Mouse (Mus musculus) T-cell, adult 2 months (primary cell): ENCODE results near the gene Garem2.

ENCODE experiments used
- DNase-seq: peaks from one replicate; pipeline ENCODE4 v3.0.0; 2022; ENCODE audit warnings: low spot score

The Garem2 gene

DNA sequence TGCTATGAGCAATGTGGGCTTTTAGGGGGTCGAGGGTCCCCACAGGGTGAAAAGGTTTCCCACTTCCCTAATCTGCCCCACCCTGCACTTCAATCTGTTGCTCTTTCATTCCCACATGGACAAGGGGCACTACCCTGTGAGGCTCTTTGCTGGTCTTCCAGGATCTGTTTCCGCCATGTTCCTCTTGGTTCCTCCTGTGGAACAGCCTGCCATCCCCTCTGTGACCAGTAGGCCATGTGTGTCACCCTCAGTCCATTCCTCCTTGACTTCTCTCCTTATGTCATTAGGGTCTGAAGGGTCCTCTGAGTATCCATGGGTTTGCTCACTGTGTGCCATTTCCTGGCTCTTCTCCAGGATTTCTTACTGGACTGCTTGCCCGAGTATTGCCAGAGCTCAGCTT lies 6.8 kb downstream of the Garem2 start:
- no peak for DNase-seq

DNA sequence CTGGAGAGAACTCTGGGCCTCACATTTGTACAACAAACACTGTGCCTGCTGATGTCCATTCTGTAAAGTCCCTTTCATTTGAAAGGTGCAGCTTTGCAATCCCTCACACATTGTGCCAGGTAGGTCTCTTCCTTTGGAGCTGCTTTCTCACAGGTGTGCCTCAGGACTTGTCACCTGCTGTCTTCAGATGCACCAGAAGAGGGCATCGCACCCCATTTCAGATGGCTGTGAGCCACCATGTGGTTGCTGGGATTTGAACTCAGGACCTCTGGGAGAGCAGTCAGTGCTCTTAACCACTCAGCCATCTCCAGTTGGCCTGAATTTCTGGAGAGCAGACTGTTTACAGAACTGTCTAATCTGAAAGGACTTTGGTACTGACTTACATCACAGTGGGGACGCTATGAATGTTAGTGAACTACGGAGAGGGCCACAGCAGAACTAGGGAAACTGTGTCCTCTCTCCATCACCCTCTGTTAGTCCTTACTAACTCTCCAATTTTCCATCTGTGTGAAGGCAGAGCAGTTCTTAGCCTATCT lies 7.6 kb downstream of the Garem2 start:
- DNase-seq, result no peak

DNA sequence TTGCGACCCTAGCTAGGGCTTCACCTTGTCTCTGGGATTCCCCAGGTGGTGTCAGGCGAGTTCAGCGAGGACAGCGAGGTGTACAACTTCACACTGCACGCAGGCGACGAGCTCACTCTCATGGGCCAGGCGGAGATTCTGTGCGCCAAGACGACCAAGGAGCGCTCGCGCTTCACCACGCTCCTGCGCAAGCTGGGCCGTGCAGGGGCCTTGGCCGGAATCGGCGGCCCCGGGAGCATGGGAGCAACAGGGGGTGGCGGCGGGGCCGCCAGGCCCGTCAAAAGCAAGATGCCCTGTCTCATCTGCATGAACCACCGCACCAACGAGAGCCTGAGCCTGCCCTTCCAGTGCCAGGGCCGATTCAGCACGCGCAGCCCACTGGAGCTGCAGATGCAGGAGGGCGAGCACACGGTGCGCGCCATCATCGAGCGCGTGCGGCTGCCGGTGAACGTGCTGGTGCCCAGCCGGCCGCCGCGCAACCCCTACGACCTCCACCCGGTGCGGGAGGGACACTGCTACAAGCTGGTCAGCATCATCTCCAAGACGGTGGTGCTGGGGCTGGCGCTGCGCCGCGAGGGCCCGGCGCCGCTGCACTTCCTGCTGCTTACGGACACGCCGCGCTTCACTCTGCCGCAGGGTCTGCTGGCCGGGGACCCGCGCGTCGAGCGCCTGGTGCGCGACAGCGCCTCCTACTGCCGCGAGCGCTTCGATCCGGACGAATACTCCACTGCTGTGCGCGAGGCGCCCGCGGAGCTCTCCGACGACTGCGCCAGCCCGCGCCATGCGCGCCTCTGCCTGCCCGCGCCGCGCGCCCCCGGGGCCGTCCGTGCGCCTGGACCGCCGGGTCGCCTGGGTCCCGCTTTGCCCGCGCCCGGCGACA lies 9.2 kb downstream of the Garem2 start:
- peak; percentile 38 for DNase-seq

DNA sequence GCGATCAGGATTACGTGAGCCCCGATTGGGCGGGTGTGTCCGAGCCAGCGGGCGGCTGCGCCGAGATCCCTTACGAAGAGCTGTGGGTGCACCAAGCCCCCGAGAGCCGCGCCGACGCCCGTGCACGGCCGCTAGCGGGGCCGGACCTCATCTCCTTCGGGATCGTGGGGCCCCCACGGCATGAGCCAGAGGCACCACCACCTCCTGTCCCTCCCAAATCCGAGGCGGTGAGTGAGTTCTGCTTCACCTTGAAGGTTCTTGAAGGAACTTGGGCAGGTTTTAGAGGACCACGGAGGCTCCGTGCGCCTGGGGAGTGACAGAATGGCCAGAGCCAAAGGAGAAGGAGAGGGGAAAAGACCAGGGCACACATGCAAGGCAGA lies 9.8 kb downstream of the Garem2 start:
- no peak for DNase-seq

DNA sequence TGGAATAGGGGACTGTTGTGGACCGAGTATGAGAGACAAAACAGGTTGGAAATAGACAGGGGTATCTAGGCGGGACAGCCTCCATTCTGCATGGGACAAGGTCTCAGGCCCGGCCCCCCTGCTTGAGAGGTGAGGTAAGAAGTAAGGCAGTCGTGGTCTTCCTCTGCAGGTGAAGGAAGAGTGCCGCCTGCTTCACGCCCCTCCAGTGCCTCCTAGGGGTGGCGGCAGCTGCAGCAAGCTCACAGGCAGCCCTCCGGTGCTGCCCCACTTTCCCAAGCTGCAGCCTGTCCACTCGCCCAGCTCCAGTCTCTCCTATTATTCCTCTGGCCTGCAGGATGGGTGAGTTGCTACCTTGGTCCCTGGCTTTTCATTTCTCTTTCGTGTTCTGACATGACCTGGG lies 10.8 kb downstream of the Garem2 start:
- no peak for DNase-seq

DNA sequence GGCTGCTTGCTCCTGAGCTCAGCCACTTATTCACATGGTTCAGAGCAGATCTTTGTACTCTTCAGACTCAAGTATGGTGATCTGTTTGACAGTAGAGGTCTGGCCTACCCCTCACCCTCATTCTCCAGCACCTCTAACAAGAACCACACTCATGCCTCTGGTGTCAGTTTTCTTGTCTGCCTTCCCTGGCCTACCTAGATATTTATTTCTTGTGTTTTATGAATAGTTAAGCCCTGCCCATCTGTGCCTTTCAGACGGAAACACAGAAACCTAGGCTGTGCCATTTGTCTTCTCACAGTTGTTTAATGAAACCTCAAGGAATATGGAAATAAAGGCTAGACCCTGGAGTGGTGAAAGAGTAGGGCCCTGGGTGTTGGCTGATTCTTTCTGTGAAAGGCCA lies 13.1 kb downstream of the Garem2 start:
- DNase-seq, result no peak

DNA sequence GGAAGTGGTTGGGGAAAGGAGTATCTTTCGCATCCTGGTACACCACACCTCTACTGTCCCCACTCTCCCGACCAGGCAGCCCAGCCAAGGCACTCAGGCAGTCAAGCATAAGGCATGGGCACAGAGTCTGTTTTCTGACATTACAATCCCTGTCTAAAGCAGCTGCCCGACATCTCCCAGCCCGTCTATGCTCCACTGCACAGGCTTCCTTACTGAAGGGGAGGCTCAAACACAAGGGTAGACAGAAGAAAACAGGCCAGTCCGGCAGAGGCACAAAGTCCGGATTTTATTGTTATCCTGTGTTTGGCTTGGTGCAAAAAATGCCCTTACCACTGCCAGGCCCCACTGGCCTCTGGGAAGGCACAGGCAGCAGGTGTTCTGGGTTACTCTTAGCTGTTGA lies 14.2 kb downstream of the Garem2 start:
- DNase-seq, result no peak

DNA sequence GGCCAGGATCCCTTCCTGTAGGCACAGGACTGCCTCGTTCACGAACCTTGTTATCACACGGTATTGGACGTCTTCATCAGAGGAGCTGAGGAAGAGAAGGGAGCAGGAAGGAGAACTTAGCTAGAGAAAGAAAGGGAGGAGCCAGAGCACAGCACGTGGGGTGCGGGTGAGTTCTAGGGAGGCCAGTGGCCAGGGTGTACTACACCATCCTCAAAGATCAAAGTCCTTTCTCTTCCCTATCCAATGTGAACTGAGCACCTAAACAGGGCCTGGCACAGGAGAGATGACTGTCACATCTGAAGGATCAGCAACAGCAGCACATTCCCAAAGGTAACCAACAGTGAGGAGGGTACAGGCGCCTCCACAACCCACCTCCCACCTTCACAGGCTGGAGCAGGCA lies 15.1 kb downstream of the Garem2 start:
- no peak for DNase-seq

DNA sequence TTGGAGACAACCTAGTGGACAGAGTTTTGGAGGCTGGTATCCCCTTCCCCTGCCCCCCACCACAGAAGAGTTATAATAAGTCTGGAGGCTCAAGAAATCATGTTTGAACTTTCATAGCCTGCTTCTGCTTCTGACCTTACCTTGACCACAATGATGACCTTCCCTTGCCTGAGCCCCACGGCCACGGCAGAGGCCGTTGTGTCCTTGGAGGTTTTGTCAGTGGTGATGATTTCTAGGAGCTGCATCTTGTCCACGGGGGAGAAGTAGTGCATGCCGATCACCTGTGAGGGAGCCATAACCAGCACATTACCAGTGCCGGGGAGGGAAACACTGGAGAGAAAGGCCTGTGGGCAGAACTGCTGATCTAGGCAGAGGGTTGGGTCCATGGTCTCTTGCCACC lies 17.5 kb downstream of the Garem2 start:
- DNase-seq, result no peak

DNA sequence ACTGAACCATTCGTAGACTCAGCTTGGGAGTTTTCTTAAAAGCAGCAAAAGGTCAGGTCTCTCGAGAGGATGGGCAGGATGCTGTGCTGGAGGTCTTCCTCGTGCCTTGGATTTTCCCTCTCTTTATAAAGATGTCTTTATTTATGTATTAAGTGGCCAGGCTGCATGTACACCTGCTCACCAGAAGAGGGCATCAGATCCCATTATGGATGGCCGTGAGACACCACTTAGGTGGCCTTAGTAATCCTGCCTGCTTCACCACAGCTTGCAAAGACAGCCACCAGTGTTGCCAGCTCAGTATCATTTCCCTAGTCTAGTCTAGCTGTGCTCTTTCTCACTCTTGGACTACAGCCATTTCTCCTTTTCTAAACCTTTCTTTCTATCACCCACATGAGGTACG lies 20.6 kb downstream of the Garem2 start:
- DNase-seq, result peak; percentile 15

DNA sequence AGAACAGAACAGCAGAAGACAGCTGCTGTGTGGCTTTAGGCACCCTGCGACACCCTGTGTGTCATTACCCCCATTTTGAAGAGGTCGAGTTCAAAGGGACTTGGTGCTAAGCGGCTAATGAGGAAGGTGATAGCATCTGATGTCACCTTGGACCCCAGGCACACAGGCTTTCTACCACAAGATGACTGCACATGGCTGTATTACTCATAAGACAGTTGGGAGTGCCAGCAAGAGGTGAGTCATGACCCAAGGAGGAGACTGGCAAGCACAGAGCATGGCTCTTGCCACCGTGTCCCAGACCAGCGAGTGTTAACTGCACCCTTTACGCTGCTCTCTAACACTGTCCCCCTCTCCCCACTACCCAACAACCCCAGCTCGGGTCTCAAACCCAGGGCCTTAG lies 21.8 kb downstream of the Garem2 start:
- DNase-seq, result no peak

DNA sequence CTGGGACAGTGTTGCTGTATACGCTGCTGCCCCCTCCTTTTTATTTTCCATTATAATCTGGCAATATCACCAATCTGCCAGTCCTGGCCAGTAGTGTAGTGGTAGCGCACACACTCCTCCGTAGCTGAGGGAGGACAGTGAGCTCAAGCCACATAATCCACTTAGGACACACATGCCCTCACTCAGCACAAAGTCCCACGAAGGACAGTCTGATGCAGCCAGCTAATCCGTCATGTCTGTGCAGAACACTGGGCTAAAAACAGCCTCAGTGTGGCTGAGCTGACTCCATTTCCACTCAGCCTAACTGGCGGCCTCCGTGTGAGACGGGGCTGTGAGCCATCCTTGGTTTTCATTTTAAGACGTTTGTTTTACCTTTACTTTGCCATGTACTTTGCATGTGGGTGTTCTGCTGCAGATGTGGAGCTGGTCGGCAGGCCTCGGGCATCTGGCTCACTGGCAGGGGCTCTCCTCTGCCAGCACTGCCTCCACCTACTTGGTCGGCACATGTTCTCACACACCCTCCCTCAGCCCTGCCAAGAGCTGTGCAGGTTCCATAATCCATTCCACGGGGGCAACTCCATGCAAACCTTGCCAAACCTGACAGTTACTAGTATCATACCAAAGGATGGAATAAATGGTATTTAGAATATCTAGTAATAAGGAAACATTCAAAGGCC lies 23.1 kb downstream of the Garem2 start:
- DNase-seq, result no peak

DNA sequence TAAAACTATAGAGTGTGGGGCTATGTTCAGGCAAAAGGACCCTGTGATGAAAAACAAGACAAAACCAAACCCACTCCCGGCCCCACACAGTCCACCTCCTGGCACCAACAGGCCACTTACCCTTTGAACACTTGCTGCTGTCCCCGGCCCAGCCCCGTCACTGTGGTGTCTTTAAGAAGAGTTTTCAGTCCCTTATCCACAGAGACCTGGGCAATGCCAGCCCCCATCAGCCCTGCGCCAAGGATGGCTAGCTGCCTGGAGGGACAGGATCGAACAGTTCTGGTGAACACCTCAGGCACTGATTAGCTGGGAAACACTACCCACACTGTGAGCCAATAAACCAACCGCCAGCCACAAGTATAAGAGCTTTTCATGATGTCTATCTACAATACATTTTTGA lies 23.7 kb downstream of the Garem2 start:
- DNase-seq, result no peak

DNA sequence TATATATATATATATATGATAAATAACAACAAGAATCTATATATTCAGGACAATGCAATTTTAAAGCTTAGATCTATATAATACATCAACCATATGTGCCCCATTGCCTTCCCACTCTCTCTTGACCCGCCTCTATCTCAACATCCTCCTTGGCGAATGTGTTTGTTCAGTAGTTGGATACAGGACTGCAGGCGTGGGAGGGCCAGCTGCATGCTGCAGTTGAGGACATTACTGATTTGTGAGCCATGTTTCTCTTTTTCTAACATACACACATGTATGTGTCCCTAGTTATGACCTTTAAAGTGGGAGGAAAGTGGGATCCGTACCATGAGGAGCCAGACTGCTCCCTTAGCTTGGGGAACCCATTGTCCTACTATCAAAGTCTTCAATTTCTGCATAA lies 26.3 kb downstream of the Garem2 start:
- DNase-seq, result no peak

DNA sequence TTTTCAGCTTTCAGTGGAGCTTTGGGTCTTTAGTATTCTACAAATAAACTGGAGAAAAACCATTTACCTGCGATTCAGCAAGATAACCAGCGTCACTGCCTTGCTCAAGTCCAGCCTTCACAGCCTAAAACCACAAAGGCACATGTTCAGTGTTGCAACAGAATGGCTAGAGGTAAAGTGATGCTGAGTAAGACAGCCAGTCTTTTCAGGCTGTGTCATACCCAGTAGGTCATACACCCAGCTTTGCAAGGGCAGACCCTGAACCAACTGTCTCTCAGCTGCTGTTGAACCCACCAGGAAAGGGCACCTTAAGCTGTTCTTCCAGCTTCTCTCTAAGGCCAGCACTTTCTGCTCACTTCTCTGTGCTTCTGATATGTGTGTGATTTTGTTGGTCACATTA lies 27.2 kb downstream of the Garem2 start:
- no peak for DNase-seq

DNA sequence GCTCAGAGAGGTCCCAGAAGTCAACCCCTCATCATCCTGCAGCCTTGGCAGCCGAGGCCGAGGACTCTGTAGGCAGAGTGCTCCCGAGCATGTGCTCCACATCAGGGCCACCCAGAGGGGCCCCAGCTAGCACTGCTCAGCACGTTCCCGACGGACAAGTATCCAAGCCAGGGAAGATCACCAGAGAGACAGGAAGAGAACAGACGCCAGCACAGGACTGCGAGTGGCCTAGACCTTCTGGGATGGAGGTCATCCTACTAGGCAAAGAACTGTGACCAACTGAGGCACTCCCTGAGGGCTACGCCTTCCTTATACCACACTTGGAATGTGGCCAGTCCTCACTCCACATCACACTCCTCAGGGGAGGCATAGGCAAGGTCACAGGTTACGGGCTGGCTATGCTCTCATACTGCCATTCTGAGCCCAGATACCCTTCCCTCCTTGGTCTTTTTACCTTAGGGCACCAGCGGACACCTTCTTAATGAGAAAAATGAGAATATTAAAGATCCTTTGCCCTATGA lies 30.8 kb downstream of the Garem2 start:
- no peak for DNase-seq

DNA sequence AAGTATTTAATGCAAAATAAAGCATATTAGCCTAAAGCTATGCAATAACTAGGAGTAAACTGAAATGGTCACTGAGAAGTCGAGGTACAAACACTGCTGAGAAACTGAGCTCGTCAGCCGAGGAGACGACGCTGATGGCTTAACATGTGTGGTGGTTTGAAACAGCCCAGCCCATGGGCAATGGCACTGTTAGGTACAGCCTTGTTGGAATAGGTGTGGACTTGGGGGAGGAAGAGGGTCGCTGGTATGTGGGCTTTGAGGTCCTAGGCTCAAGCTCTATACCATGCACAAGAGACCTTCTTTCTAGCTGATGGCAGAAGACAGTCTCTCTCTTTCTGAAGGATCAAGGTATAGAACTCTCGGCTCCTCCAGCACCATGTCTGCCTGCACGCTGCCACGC lies 32.3 kb downstream of the Garem2 start:
- DNase-seq, result no peak

DNA sequence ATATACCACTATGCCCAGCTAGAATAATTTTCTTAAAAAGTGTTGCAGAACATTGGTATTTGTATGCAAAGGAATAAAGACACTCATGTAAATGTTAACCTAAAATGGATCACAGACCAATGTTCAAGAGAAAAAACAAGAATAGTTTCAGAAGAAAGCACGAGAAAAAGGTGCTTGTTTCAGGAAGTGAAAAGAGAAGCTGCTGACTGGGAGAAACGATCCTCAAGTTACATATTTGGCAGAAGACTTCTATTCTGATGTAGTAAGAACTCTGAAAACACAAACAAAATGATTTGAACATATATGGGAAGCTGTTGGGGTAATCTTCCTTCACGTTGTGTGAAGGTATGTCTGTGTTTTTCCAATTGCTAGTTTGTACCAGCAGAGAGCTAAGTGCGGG lies 33.2 kb downstream of the Garem2 start:
- no peak for DNase-seq

DNA sequence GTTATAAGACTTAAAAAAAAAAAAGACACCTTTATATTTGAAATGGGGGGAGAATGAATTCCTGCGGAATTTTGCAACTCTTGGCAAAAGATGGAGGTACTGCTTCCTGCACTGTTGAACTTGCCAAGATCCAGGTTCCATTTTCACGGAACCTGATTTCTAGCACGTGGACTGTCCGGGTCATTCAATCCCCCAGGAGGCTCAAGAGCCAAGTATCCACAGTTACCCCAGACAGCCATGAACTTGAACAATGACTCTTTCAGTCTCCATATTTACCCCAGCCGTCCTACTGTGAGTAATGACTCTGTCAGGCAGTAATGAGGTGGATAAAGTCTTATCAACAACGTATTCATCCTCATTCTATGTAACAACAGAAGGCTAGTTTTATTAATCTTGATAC lies 41.6 kb downstream of the Garem2 start:
- DNase-seq, result no peak

DNA sequence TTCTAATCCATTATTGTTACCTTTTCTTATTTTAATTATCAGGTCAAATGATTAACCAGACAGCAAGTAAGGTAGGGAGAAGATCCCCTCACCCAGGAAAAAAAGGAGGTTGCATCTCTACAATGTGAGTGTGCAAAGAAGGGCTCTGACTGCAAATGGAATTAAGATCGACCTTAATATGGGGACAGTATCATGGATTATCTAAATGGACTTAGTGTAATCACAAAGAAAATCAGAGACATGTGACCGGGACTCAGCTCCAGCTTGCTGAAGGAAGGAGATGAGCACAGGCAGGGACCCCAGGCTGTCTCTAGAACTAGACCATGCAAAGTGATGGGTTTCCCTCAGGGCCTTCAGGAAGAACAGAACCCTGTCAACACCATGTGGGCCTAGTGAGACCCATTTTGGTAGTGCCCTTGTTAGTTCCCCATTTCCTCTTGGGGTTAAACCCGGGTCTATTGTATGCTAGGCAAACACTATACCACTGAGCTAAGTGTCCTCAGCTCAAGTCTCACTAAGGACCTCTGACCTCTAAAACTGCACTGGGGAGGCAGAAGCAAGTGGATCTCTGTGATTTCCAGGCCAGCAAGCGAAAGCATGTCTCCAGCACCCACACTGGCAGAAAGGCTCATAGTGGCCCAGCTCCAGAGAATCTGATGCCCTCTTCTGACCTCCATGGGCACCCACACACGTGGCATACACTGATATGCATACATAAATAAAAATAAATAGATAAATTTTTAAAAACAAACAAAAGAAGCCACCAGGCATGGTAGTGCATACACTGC lies 43.4 kb downstream of the Garem2 start:
- no peak for DNase-seq

DNA sequence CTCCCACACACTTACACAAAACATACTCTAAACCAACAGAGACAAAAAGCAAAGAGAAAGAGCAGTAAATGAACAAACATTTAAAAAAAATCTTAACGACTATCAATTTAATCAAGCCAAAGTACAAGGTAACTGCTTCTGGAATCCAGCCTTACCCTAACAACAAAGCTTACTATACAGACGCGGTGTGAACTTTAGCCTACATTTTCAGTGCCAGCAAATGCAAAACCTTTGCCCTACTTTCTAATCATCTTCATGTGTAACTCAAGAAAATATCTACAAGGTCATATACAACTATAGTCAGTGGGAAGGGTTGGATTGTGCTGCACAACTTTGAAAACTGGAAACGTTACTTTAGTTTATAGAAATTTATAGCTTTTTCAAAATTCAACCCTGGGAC lies 47.0 kb downstream of the Garem2 start:
- DNase-seq, result no peak

DNA sequence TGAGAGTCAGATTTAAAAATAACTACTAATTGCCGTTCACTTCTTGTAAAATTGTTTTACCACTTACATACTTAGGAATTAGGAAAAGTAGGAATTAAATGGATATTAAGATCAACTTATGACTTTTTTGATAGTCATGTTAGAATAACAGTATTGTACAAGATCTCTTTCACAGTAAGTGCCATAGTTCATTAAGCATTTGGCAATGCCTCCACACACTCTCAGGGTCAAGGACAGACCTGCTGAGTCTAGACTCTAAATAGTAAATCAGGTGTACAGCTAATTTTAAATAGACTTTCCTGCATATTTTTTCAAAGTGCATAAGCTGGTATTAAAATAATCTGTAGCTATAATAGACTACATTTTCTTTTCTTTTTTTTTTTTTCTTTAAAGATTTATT lies 47.5 kb downstream of the Garem2 start:
- DNase-seq, result no peak

DNA sequence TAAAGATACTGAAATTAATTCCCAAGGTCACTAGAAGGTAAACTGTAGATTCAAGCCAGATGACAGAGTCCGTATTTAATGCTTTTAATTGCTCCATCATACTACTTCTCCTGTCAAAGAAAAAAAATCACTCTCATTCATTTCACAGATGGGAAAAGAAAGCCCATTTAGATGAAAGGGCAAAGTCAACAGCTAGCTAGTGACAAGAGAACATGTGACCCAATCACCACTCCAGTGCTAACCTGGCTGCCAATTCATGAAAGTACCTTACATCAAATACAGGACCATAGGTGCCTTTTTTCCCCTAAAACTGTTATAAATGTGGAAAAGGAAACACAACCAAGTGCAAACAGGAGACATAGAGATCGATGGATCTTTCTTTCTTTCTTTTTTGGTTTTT lies 48.3 kb downstream of the Garem2 start:
- DNase-seq, result no peak
